Mouse (Mus musculus): Measurements from ENCODE around the gene Zfp853.

GRCm38 (mm10) chr5:143314183-143314729 lies 20.8 kb upstream of the Zfp853 start:
- TF ChIP-seq CTCF (IDR thresholded peaks at IDR 0.05; ENCODE audit: low read depth) (no peak), EP300 (IDR thresholded peaks at IDR 0.05; ENCODE audit: low read depth) (no peak)

Measured in liver, postnatal 0 days (tissue).